Mouse (Mus musculus): Measurements from ENCODE around the gene Fcrl6.

GRCm38 (mm10) chr1:172550551-172550951 lies 51.8 kb downstream of the Fcrl6 start:
- TF ChIP-seq POLR2A (IDR thresholded peaks at IDR 0.05; ENCODE audit: extremely low read depth, insufficient read depth, low read length) (no peak), CTCF (IDR thresholded peaks at IDR 0.05; ENCODE audit: low read depth, low read length) (no peak)
